In the genomic region with DNA sequence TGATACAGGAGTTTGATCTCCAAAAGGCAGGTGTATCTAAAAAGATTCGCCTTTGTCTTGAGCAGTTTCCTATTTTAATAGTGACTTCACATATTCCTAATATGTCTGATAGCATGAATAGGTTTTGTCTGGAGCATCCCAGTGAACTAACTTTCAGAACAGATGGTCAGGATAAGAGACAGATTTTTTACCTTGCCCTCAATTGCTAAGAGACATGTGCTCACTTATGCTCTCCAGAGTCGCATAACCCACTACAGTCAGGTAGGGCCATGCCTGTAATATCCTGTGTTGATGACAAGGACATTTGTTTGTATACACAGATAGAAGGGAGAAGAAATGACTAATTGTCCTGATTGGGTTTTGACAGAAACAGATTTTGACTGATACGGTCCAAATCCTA, we compare ENCODE assay signal across 19 mouse cellular contexts. TPM values are rescaled to one million over a fixed set of nuclear protein-coding genes. Genes with fewer than 3 reads are reported as not detected.
"Had no signal": no experiment of that assay in that cellular context is flagged by ENCODE, and none has a peak within 500 bp of the region (broad histone marks: within the 10 kb centered on the region; RNA-seq: fewer than 3 reads in every experiment).

No protein-coding gene starts in this region.

- DNase-seq: cerebellum, postnatal 14 days; cerebellum, postnatal 25 days; cerebellum, postnatal 36 days; embryo, embryonic 11 days; forebrain, postnatal 0 days; gastrocnemius, adult 2 months; gastrocnemius, postnatal 10 days; gastrocnemius, postnatal 14 days; gastrocnemius, postnatal 25 days; gastrocnemius, postnatal 36 days; heart, adult 11 months; heart, adult 18-20 months; heart, adult 2 months had no signal

- ATAC-seq: forebrain, embryonic 13.5 days; forebrain, embryonic 14.5 days; forebrain, embryonic 15.5 days; forebrain, embryonic 16.5 days; forebrain, postnatal 0 days had no signal

RNA-seq across cellular contexts. Expression of a gene that starts 25.9 kb away (rescaled TPM):
- total RNA-seq: common myeloid progenitor, adult 5-6 weeks; granulocyte monocyte progenitor cell, adult 5-6 weeks had no signal
